Mouse (Mus musculus) left cerebral cortex, adult 2 months (tissue): ENCODE data around the gene Myf5. TPM values are rescaled to one million over a fixed set of nuclear protein-coding genes. Genes with fewer than 3 reads are reported as not detected.

Experiments
- DNase-seq, 2 experiments: peaks; one replicate each; pipeline ENCODE4 v3.0.0; 2021 to 2022; ENCODE audit warnings: low spot score in 2 of 2, mixed read lengths in 1 of 2; ENCODE audit errors: extremely low spot score in 1 of 2
- H3K27ac ChIP-seq: fragments of 200-600 bp; 2 replicates; pipeline ENCODE4 v1.8.1; 2022
- H3K4me3 ChIP-seq: fragments of 200-600 bp; 2 replicates; pipeline ENCODE4 v1.8.1; 2022
- CTCF ChIP-seq: fragments of 200-600 bp; IDR thresholded peaks from 2 replicates; pipeline ENCODE4 v1.8.1; 2022; ENCODE audit warnings: antibody characterized with exemption, mild to moderate bottlenecking, moderate library complexity
- intact Hi-C: fragments of 180-260 bp; cut with DNase I; formaldehyde crosslinking; loops from one replicate; pipeline ENCODE4 v1.15.1; 2025
- microRNA-seq, 2 experiments: library from miRNA; unstranded; fragments of <30 nt; microRNA quantifications; one replicate each; pipeline ENCODE4 v1.2.0; 2021
- total RNA-seq, 2 experiments: library from RNA; stranded (reverse); gene quantifications; 2 replicates each; pipeline ENCODE4 v1.2.3; 2021

Myf5 gene
- total RNA-seq, 2 experiments from 2014 or later: not detected

GRCm38 (mm10) chr10:107492867-107493579 is 7.1 kb upstream of the Myf5 start:
- DNase-seq: no peak
- Histone ChIP-seq H3K27ac (no peak overlapping the region), H3K4me3 (peak overlapping the region; percentile 37)
- intact Hi-C loops: no loop called here
- no peak for TF ChIP-seq CTCF

- no peak overlapping the region for H3K27ac ChIP-seq
- DNase-seq: no peak
- no peak overlapping the region for H3K4me3 ChIP-seq
- intact Hi-C loops: no loop called here
- no peak for TF ChIP-seq CTCF
These were observed 2.9 kb upstream of the Myf5 start for GRCm38 (mm10) chr10:107488654-107489315.

- Histone ChIP-seq H3K27ac (no peak overlapping the region), H3K4me3 (no peak overlapping the region)
- no peak for DNase-seq
- TF ChIP-seq CTCF: no peak
- intact Hi-C loops: no loop called here
These were observed 836 bp upstream of the Myf5 start for GRCm38 (mm10) chr10:107486770-107487169.

DNA sequence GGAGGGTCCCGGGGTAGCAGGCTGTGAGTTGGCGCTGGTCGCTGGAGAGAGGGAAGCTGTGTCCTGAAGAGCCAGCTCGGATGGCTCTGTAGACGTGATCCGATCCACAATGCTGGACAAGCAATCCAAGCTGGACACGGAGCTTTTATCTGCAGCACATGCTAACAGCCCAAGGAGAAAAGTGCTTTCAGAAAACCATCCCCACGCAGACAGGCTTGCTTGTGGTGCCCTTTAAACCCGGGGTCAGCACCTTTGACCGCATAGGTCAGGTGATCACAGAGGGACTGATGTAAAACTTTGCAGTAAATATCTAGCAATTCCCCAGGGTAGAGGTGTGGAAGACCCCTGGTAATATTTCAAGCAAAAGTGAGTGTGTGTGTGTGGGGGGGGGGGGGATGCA is 1.9 kb downstream of the Myf5 start:
- H3K27ac ChIP-seq: no peak overlapping the region
- intact Hi-C loops: no loop called here
- no peak overlapping the region for H3K4me3 ChIP-seq
- TF ChIP-seq CTCF: no peak
- DNase-seq: no peak

DNA sequence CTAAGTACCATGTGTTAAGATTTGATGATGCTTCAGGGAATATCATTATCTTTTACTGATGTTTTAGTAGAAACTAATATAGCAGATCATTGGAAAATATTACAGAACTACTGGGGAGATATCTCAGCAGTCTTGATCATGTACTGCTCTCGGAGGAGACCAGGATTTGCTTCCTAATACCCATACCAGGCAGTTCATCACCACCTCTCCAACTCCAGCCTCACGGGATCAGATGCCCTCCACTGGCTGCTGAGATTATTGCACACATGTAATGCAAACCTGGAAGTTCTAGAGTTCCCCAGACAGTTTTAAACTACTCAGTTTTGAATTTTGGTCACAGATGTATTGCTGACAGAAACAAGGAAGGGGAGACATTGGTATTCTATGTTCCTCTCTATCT is 12.4 kb downstream of the Myf5 start:
- no peak overlapping the region for H3K4me3 ChIP-seq
- no peak for DNase-seq
- no peak overlapping the region for H3K27ac ChIP-seq
- intact Hi-C loops: no loop called here
- TF ChIP-seq CTCF: peak; percentile 43

DNA sequence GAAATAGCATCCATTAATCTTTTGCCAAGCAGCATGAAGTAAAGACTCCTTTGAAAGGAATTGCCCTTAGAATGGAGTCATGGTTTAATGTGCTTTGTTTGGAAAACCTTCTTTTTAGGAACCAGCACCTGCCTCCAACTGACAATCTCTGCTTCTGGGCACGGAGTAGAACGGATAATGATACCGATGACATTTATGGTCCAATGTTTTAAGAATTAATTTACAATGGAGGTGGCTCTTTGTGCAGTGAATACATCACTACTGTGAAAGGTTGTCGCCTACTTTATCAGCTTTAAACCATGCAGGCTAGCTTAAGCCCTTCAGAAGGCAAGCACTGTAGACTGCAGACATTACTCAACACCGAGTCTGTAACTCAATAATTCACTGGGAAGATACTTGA is 14.2 kb downstream of the Myf5 start:
- TF ChIP-seq CTCF: no peak
- Histone ChIP-seq H3K4me3 (no peak overlapping the region), H3K27ac (no peak overlapping the region)
- intact Hi-C loops: no loop called here
- DNase-seq: no peak

GRCm38 (mm10) chr10:107467819-107468218 is 18.1 kb downstream of the Myf5 start:
- Histone ChIP-seq H3K27ac (no peak overlapping the region), H3K4me3 (no peak overlapping the region)
- intact Hi-C loops: no loop called here
- DNase-seq: no peak
- no peak for TF ChIP-seq CTCF

DNA sequence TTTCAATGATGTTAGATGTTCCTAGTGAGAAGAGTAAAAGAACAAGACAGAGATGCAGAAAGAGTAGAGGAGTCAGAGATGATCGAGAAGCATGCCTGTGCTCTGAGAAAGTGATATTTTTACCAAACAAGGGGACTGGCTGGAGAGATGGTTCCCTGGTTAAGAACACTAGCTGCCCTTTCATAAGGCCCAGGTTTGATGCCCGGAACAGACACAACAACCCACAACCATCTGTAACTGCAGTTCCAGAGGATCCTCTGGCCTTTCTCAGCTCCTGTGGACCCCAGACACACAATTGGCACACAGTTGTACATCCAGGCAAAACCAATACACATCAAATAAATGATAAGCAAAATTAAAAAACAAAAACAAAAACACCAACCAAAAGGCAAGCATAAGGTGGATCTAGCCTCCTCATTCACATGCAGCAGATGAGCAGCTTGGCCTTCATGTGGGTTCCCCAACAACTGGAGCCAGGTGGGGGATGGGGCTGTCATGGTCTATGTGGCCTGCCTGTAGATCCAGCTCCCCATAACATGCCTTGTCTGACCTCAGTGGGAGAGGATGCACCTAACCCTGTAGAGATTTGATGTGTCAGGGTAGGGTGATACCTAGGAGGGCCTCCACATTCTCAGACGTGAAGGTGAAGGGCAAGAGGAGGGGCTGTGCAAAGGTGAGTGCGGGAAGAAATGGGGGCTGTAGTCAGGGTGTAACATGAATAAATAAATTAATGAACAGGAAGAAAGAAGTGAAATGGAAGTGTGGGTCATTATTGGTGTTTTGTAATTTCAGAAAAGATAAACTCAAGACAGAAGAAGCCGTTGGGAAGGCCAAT is 36.2 kb downstream of the Myf5 start:
- H3K4me3 ChIP-seq: no peak overlapping the region
- DNase-seq: no peak
- intact Hi-C loops: no loop called here
- H3K27ac ChIP-seq: no peak overlapping the region
- no peak for TF ChIP-seq CTCF

- DNase-seq: peak; percentile 17 to 21
- intact Hi-C loops: loop anchor here (1.0 to 5.0 kb wide), 2 partner anchors 262 to 305 kb away; no protein-coding TSS in a partner anchor
- Histone ChIP-seq H3K4me3 (no peak overlapping the region), H3K27ac (no peak overlapping the region)
- peak; percentile 81 for TF ChIP-seq CTCF
These were observed 43.2 kb downstream of the Myf5 start for GRCm38 (mm10) chr10:107442781-107443180.

DNA sequence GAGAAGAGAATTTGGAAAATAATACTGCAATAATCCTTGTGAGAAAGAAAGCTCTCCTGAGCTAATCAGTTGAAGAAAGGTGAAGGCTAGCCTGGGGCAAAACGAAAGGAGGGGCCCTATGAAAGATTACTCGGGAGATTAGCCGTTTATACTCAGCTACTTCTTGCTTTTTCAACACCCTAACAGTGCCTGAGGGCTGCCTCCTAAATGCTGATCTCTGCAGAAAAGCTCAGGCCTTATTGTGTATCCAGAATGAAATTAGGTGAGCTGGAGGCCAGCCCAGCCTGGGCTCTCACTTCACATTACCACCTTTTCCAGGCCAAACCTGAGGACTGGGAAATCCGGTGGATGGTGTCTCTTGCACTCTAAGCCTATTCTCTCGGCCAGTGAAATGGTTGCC is 49.0 kb downstream of the Myf5 start:
- no peak for DNase-seq
- Histone ChIP-seq H3K27ac (no peak overlapping the region), H3K4me3 (no peak overlapping the region)
- no peak for TF ChIP-seq CTCF
- intact Hi-C loops: no loop called here

Small RNA genes lying within 50 kb of the gene (microRNA-seq; reads per million reads assigned to microRNA genes)
- 0 reads per million in 2 experiments for gene Gm44403

Other genes with a start within 250 kb of the Myf5 start
- gene Lin7a, start 214.4 kb downstream of the Myf5 start, total RNA-seq: 10 to 100 TPM; 57.8 to 59.6 TPM
- gene Myf6, start 8.6 kb upstream of the Myf5 start, total RNA-seq: not detected
- under 1 TPM; 0.05 to 0.09 TPM for gene Ptprq, start 233.9 kb upstream of the Myf5 start, total RNA-seq